Mouse (Mus musculus) neutrophil, adult 65 days (primary cell): ENCODE results near the gene Rab5a. TPM values are rescaled to one million over a fixed set of nuclear protein-coding genes. Genes with fewer than 3 reads are reported as not detected.

ENCODE experiments used
- total RNA-seq: library from RNA; stranded (reverse); gene quantifications from 2 replicates; pipeline ENCODE4 v1.2.4, GENCODE M21; 2023

Gene Rab5a
- 113 and 115 TPM in 2 replicates for total RNA-seq

GRCm38 (mm10) chr17:53478858-53479603 is at the start of gene Rab5a:
Gene Rab5a (plus strand): TSS chr17:53479234.

GRCm38 (mm10) chr17:53462603-53463495 is 16.2 kb upstream of the Rab5a start, which contains the start of gene Efhb:
Gene Efhb (minus strand): TSS chr17:53463321.

GRCm38 (mm10) chr17:53539351-53539750 is 60.3 kb downstream of the Rab5a start, which contains the start of gene Pp2d1:
Gene Pp2d1 (minus strand): TSS chr17:53539451.

Other genes starting within 250 kb of the Rab5a start
- not detected in 2 replicates for gene Efhb, start 15.9 kb upstream of the Rab5a start, total RNA-seq
- not detected in 2 replicates for gene Pp2d1, start 60.2 kb downstream of the Rab5a start, total RNA-seq
- gene Kat2b, start 87.6 kb downstream of the Rab5a start, total RNA-seq = 46.3 and 65.7 TPM in 2 replicates
- gene Sgo1, start 210.1 kb downstream of the Rab5a start, total RNA-seq = 11.0 and 15.5 TPM in 2 replicates